Mouse (Mus musculus): ENCODE data around the gene Lpar2. TPM values are rescaled to one million over a fixed set of nuclear protein-coding genes. Genes with fewer than 3 reads are reported as not detected.

Gene Lpar2
- polyA plus RNA-seq, 1 experiment from 2014 or later, result 0.18 TPM

DNA sequence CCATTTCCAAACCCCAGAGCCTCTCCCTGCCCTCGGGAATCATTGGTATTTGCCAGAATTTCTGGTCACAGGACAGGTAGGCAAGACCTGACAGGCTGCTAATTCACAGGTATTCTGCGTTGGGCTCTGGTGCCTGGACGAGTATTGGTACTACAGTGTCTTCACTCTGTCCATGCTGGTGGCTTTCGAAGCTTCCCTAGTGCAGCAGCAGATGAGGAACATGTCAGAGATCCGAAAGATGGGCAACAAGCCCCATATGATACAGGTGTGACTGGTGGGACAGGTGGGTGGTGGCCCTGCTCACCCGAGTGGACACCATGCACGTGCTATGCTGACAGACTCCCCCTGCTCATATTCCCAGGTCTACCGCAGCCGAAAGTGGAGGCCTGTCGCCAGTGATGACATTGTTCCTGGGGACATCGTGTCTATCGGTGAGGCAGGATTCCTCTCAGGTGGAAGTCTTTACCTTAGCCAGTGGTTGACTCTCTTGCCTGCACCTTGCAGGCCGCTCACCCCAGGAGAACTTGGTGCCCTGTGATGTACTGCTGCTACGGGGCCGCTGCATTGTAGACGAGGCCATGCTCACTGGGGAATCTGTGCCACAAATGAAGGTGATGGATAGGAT, 25.4 kb upstream of the Lpar2 start:
- ATAC-seq, result no peak
- WGBS, result 95% methylated on average over 16 of the region's 16 CpGs
- no peak overlapping the region for H3K27ac ChIP-seq (ENCODE audit: low read depth, low read length)
- H3K9ac ChIP-seq (ENCODE audit: low read depth, low read length), result no peak overlapping the region
- no peaks in the 10 kb centered on the region for H3K4me1 ChIP-seq (replicated peaks; ENCODE audit: control insufficient read depth, insufficient read depth, low read length)
- no peak overlapping the region for H3K4me3 ChIP-seq (ENCODE audit: low read depth, low read length)
- TF ChIP-seq CTCF (IDR thresholded peaks at IDR 0.05; ENCODE audit: low read depth), result no peak
- H3K27me3 ChIP-seq (replicated peaks; ENCODE audit: control insufficient read depth, insufficient read depth, low read length), result no peaks in the 10 kb centered on the region
- H3K36me3 ChIP-seq (ENCODE audit: control insufficient read depth, insufficient read depth), result peaks cover 78% of the 10 kb centered on the region
- H3K9me3 ChIP-seq (ENCODE audit: control insufficient read depth), result no peaks in the 10 kb centered on the region
- no peak overlapping the region for H3K4me2 ChIP-seq (replicated peaks; ENCODE audit: low read depth)

DNA sequence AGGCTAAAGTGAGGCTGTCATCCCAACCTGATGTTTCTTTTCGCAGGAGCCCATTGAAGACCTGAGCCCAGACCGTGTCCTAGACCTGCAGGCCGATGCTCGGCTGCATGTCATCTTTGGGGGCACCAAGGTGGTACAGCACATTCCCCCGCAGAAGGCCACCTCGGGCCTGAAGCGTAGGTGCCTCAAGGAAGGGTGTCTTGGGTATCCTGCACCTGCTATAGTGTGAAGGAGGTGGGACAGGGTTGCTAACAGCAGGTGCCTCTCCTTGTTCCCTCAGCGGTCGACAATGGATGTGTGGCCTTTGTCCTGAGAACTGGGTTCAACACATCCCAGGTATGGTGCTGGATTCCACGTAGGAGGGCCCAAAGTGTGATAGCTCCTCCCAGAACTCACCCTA, 24.6 kb upstream of the Lpar2 start:
- Histone ChIP-seq H3K27ac (ENCODE audit: low read depth, low read length) (no peak overlapping the region), H3K4me1 (replicated peaks; ENCODE audit: control insufficient read depth, insufficient read depth, low read length) (no peaks in the 10 kb centered on the region), H3K4me2 (replicated peaks; ENCODE audit: low read depth) (no peak overlapping the region), H3K27me3 (replicated peaks; ENCODE audit: control insufficient read depth, insufficient read depth, low read length) (no peaks in the 10 kb centered on the region), H3K9me3 (ENCODE audit: control insufficient read depth) (no peaks in the 10 kb centered on the region), H3K36me3 (ENCODE audit: control insufficient read depth, insufficient read depth) (peaks cover 87% of the 10 kb centered on the region), H3K4me3 (ENCODE audit: low read depth, low read length) (no peak overlapping the region), H3K9ac (ENCODE audit: low read depth, low read length) (no peak overlapping the region)
- no peak for ATAC-seq
- no peak for TF ChIP-seq CTCF (IDR thresholded peaks at IDR 0.05; ENCODE audit: low read depth)
- 91% methylated on average over 10 of the region's 10 CpGs for WGBS

DNA sequence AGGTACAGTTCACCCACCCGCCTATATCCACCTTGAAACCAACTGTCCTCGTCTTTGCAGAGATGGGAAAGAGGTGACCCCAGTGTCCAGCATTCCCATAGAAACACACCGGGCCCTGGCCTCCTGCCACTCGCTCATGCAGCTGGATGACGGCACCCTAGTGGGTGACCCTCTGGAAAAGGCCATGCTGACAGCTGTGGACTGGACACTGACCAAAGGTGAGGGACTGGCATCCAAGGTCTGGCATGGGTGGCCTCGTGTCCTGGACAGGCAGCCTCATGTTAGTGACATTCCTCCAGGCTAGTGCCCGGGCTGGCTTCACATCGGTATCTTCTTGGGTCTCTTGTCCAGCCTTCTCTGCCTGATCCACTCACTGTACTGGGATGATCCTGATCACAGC, 23.0 kb upstream of the Lpar2 start:
- no peaks in the 10 kb centered on the region for H3K9me3 ChIP-seq (ENCODE audit: control insufficient read depth)
- no peak for TF ChIP-seq CTCF (IDR thresholded peaks at IDR 0.05; ENCODE audit: low read depth)

DNA sequence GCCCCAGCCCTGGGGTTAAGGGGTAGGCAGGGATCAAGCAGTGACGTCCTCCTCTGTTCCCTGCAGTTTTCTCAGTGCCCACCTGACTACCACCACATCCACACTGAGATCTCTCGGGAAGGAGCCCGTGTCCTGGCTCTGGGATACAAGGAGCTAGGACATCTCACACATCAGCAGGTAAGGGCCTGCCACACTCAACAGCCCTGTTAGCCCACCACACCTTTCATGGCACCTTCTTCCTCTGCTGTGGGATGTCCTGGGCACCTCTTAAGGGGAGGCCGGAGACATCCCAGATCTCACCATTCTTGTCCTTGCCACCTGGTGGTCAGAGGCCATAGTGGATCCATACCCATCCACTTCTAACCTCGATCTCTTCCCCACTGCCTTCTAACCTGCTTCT, 22.3 kb upstream of the Lpar2 start:
- H3K4me2 ChIP-seq (replicated peaks; ENCODE audit: low read depth), result no peak overlapping the region
- no peak for TF ChIP-seq CTCF (IDR thresholded peaks at IDR 0.05; ENCODE audit: low read depth)
- peaks cover 93% of the 10 kb centered on the region for H3K36me3 ChIP-seq (ENCODE audit: control insufficient read depth, insufficient read depth)
- no peaks in the 10 kb centered on the region for H3K27me3 ChIP-seq (replicated peaks; ENCODE audit: control insufficient read depth, insufficient read depth, low read length)
- H3K4me1 ChIP-seq (replicated peaks; ENCODE audit: control insufficient read depth, insufficient read depth, low read length), result no peaks in the 10 kb centered on the region
- H3K27ac ChIP-seq (ENCODE audit: low read depth, low read length), result no peak overlapping the region
- H3K9me3 ChIP-seq (ENCODE audit: control insufficient read depth), result no peaks in the 10 kb centered on the region
- H3K9ac ChIP-seq (ENCODE audit: low read depth, low read length), result no peak overlapping the region
- ATAC-seq, result no peak
- 89% methylated on average over 5 of the region's 5 CpGs for WGBS
- no peak overlapping the region for H3K4me3 ChIP-seq (ENCODE audit: low read depth, low read length)

More for the DNA sequence above, 23.0 kb upstream of the Lpar2 start:
- no peaks in the 10 kb centered on the region for H3K4me1 ChIP-seq (replicated peaks; ENCODE audit: control insufficient read depth, insufficient read depth, low read length)
- no peak overlapping the region for H3K9ac ChIP-seq (ENCODE audit: low read depth, low read length)
- no peak overlapping the region for H3K4me2 ChIP-seq (replicated peaks; ENCODE audit: low read depth)
- H3K27me3 ChIP-seq (replicated peaks; ENCODE audit: control insufficient read depth, insufficient read depth, low read length), result no peaks in the 10 kb centered on the region
- H3K4me3 ChIP-seq (ENCODE audit: low read depth, low read length), result no peak overlapping the region
- no peak for ATAC-seq
- H3K36me3 ChIP-seq (ENCODE audit: control insufficient read depth, insufficient read depth), result peaks cover 95% of the 10 kb centered on the region
- WGBS, result 96% methylated on average over 8 of the region's 8 CpGs
- no peak overlapping the region for H3K27ac ChIP-seq (ENCODE audit: low read depth, low read length)

DNA sequence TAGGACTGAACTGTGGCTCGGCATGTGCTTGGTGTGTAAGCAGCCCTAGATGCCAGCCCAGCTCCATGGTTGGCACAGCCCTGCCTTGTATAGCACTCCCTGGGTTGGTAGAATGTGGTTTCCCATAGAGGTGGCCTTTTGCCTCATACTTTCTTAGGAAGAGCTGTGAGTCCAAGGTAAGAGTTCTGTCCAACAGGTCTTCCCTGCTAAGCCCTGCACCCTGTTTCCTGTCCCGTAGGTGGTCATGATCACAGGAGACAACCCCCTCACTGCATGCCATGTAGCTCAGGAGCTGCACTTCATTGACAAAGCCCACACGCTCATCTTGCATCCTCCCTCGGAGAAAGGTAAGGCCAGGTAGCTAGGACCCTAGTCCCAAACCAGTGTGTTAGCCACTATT, 20.4 kb upstream of the Lpar2 start:
- Histone ChIP-seq H3K4me3 (ENCODE audit: low read depth, low read length) (no peak overlapping the region), H3K9me3 (ENCODE audit: control insufficient read depth) (no peaks in the 10 kb centered on the region), H3K9ac (ENCODE audit: low read depth, low read length) (no peak overlapping the region), H3K27me3 (replicated peaks; ENCODE audit: control insufficient read depth, insufficient read depth, low read length) (no peaks in the 10 kb centered on the region), H3K36me3 (ENCODE audit: control insufficient read depth, insufficient read depth) (peaks cover 94% of the 10 kb centered on the region), H3K4me1 (replicated peaks; ENCODE audit: control insufficient read depth, insufficient read depth, low read length) (no peaks in the 10 kb centered on the region), H3K4me2 (replicated peaks; ENCODE audit: low read depth) (no peak overlapping the region), H3K27ac (ENCODE audit: low read depth, low read length) (no peak overlapping the region)
- TF ChIP-seq CTCF (IDR thresholded peaks at IDR 0.05; ENCODE audit: low read depth), result no peak
- 94% methylated on average over 4 of the region's 4 CpGs for WGBS
- ATAC-seq, result no peak

DNA sequence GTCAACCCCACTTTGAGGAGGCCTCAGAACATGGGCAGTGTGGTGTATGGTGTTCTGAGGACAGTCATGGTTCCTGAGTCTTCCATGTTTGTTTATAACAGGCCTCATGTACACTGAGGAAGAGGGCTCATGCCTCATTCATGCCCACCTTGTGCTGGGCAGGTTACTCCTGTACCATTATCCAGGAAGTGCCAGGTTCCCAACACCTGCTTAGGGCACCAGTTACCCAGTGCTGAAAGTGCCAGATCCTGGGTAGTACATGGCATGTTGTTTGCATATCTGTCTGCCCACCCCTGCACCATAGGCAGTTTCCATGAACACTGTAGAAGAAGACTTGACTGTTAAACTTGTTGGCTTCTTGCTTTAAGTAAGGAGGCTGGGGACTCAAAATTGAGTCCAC, 20.0 kb upstream of the Lpar2 start:
- Histone ChIP-seq H3K36me3 (ENCODE audit: control insufficient read depth, insufficient read depth) (peaks cover 94% of the 10 kb centered on the region), H3K27me3 (replicated peaks; ENCODE audit: control insufficient read depth, insufficient read depth, low read length) (no peaks in the 10 kb centered on the region), H3K9ac (ENCODE audit: low read depth, low read length) (no peak overlapping the region), H3K9me3 (ENCODE audit: control insufficient read depth) (no peaks in the 10 kb centered on the region), H3K27ac (ENCODE audit: low read depth, low read length) (no peak overlapping the region), H3K4me3 (ENCODE audit: low read depth, low read length) (no peak overlapping the region), H3K4me1 (replicated peaks; ENCODE audit: control insufficient read depth, insufficient read depth, low read length) (no peaks in the 10 kb centered on the region), H3K4me2 (replicated peaks; ENCODE audit: low read depth) (no peak overlapping the region)
- no peak for ATAC-seq
- no peak for TF ChIP-seq CTCF (IDR thresholded peaks at IDR 0.05; ENCODE audit: low read depth)

DNA sequence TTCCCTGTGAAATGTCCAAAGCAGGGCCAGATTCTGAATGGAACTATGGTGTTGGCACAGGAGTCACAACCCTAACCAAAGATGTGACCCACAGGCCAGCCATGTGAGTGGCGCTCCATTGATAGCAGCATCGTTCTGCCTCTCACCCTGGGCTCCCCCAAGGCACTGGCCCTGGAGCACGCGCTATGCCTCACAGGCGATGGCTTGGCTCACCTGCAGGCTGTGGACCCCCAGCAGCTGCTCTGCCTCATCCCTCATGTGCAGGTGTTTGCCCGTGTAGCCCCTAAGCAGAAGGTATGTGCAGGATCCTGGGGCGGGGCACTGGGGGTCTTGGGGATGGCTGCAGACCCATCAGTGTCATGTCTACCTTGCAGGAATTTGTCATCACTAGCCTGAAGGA, 18.9 kb upstream of the Lpar2 start:
- 88% methylated on average over 7 of the region's 7 CpGs for WGBS
- ATAC-seq, result no peak

More for the DNA sequence above, 18.9 kb upstream of the Lpar2 start:
- no peaks in the 10 kb centered on the region for H3K27me3 ChIP-seq (replicated peaks; ENCODE audit: control insufficient read depth, insufficient read depth, low read length)
- no peak overlapping the region for H3K9ac ChIP-seq (ENCODE audit: low read depth, low read length)
- H3K4me3 ChIP-seq (ENCODE audit: low read depth, low read length), result no peak overlapping the region
- no peak overlapping the region for H3K27ac ChIP-seq (ENCODE audit: low read depth, low read length)
- H3K36me3 ChIP-seq (ENCODE audit: control insufficient read depth, insufficient read depth), result peaks cover 89% of the 10 kb centered on the region
- no peak overlapping the region for H3K4me2 ChIP-seq (replicated peaks; ENCODE audit: low read depth)
- no peaks in the 10 kb centered on the region for H3K9me3 ChIP-seq (ENCODE audit: control insufficient read depth)
- no peaks in the 10 kb centered on the region for H3K4me1 ChIP-seq (replicated peaks; ENCODE audit: control insufficient read depth, insufficient read depth, low read length)
- TF ChIP-seq CTCF (IDR thresholded peaks at IDR 0.05; ENCODE audit: low read depth), result no peak
